Mouse (Mus musculus) liver, postnatal 0 days (tissue): ENCODE measurements around the gene Raet1e.
"Not testable (repeated sequence)": the region's sequence is repeated elsewhere in the genome, so short reads cannot be mapped to it uniquely, and the experiment has no call there.

Experiments
- CTCF ChIP-seq: sonication (generic); IDR thresholded peaks from 2 replicates; pipeline ENCODE4 v1.5.1; 2016; ENCODE audit warnings: antibody characterized with exemption, low read depth
- EP300 ChIP-seq: IDR thresholded peaks from 2 replicates; pipeline ENCODE4 v1.6.1; 2016; ENCODE audit warnings: antibody characterized with exemption, low read depth, mild to moderate bottlenecking

DNA sequence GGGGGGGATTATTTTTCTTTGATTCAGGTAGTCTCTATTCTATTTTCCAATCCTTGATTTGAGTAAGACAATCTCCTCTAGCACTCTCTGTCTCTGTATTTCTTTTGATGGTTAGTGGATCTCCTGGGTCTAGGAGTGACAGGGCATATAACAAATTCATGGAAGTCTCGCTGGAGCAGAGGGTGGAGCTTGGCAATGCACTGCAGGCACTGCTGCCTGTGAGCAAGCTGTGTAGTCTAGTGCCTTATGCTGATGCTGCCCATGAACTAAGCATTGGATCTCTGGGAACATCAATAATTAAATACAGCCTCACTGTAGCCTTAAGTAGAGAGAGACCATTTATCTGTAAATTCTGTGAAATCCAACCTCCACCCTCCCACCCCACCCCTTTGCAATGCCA lies 238.3 kb downstream of the Raet1e start:
- TF ChIP-seq CTCF, EP300: not testable (repeated sequence)
